Mouse (Mus musculus) embryonic facial prominence, embryonic 15.5 days (tissue): ENCODE measurements around the gene Uqcc3. TPM values are rescaled to one million over a fixed set of nuclear protein-coding genes. Genes with fewer than 3 reads are reported as not detected.
"Not testable (repeated sequence)": the region's sequence is repeated elsewhere in the genome, so short reads cannot be mapped to it uniquely, and the experiment has no call there.

Experiments used
- ATAC-seq: fragments of 200-750 bp; cut with Nextera tagmentation; 2 replicates; pipeline ENCODE4 v1.8.0; 2017; ENCODE audit warnings: low read depth, moderate TSS enrichment; ENCODE audit not compliant: insufficient number of reproducible peaks, low FRiP score, low TSS enrichment
- H3K27ac ChIP-seq: fragments of 300-500 bp; sonication (generic); replicated peaks from 2 replicates; pipeline ENCODE4 v1.5.1; 2015; ENCODE audit warnings: mild to moderate bottlenecking, inconsistent platforms
- H3K27me3 ChIP-seq: fragments of 300-500 bp; sonication (generic); 2 replicates; pipeline ENCODE4 v1.6.1; 2015; ENCODE audit warnings: inconsistent platforms
- H3K36me3 ChIP-seq: fragments of 300-500 bp; sonication (generic); 2 replicates; pipeline ENCODE4 v1.6.1; 2015; ENCODE audit warnings: mild to moderate bottlenecking, inconsistent platforms
- H3K4me1 ChIP-seq: fragments of 300-500 bp; sonication (generic); 2 replicates; pipeline ENCODE4 v1.6.1; 2015; ENCODE audit warnings: inconsistent platforms
- H3K4me2 ChIP-seq: fragments of 300-500 bp; sonication (generic); replicated peaks from 2 replicates; pipeline ENCODE4 v1.6.1; 2015; ENCODE audit warnings: mild to moderate bottlenecking, inconsistent platforms
- H3K4me3 ChIP-seq: fragments of 300-500 bp; sonication (generic); replicated peaks from 2 replicates; pipeline ENCODE4 v1.5.1; 2015; ENCODE audit warnings: mild to moderate bottlenecking, inconsistent platforms
- H3K9ac ChIP-seq: fragments of 300-500 bp; sonication (generic); 2 replicates; pipeline ENCODE4 v1.6.1; 2015; ENCODE audit warnings: inconsistent platforms
- H3K9me3 ChIP-seq: fragments of 300-500 bp; sonication (generic); replicated peaks from 2 replicates; pipeline ENCODE4 v1.6.1; 2016; ENCODE audit warnings: inconsistent platforms
- WGBS: fragments of 180-500 bp; shearing (Covaris S2); methylation state at CpG from one replicate; pipeline ENCODE4 v1.1.7; 2015; 5-methylcytosine and 5-hydroxymethylcytosine counted together
- polyA plus RNA-seq: library from polyadenylated mRNA; unstranded; fragments of >200 nt; fragmentation: Nextera tagmentation; extraction: Ambion mirVana; gene quantifications from 2 replicates; pipeline ENCODE4 v1.2.1, GENCODE M21; 2015

Uqcc3 gene
- polyA plus RNA-seq, 1 experiment from 2014 or later = 65.1 TPM

GRCm38 (mm10) chr19:8870838-8871237, 9.9 kb downstream of the Uqcc3 start:
- Histone ChIP-seq H3K9ac (peak overlapping the region; percentile 28; the same call in 1 of the 2 replicates), H3K27ac (peak overlapping the region; percentile 84), H3K9me3 (no peaks in the 10 kb centered on the region), H3K36me3 (peaks cover 29% of the 10 kb centered on the region), H3K4me3 (peak overlapping the region; percentile 94), H3K4me1 (peaks cover 9% of the 10 kb centered on the region), H3K27me3 (no peaks in the 10 kb centered on the region), H3K4me2 (peak overlapping the region; percentile 83)
- ATAC-seq = no peak
- WGBS = 48% methylated on average over 9 of the region's 9 CpGs

- Histone ChIP-seq H3K27ac (peak overlapping the region; percentile 84; the same call in 1 of the 2 replicates), H3K4me2 (peak overlapping the region; percentile 83; the same call in 1 of the 2 replicates), H3K36me3 (peaks cover 25% of the 10 kb centered on the region), H3K4me3 (peak overlapping the region; percentile 94; the same call in 1 of the 2 replicates)
- not testable (repeated sequence) for H3K9ac ChIP-seq, H3K27me3 ChIP-seq, H3K9me3 ChIP-seq, H3K4me1 ChIP-seq, ATAC-seq
- 75% methylated on average over 3 of the region's 3 CpGs for WGBS
These were observed 10.3 kb downstream of the Uqcc3 start for GRCm38 (mm10) chr19:8870381-8870780.

GRCm38 (mm10) chr19:8864265-8864664, 16.5 kb downstream of the Uqcc3 start:
- H3K36me3 ChIP-seq = no peaks in the 10 kb centered on the region
- no peak overlapping the region for H3K27ac ChIP-seq
- no peak overlapping the region for H3K9ac ChIP-seq
- H3K4me2 ChIP-seq = no peak overlapping the region
- no peaks in the 10 kb centered on the region for H3K4me1 ChIP-seq
- 83% methylated on average over 6 of the region's 6 CpGs for WGBS
- H3K4me3 ChIP-seq = no peak overlapping the region
- H3K9me3 ChIP-seq = no peaks in the 10 kb centered on the region
- no peaks in the 10 kb centered on the region for H3K27me3 ChIP-seq
- no peak for ATAC-seq

- Histone ChIP-seq H3K9me3 (no peaks in the 10 kb centered on the region), H3K9ac (no peak overlapping the region), H3K36me3 (no peaks in the 10 kb centered on the region), H3K27me3 (no peaks in the 10 kb centered on the region), H3K4me2 (no peak overlapping the region), H3K27ac (no peak overlapping the region), H3K4me1 (no peaks in the 10 kb centered on the region), H3K4me3 (no peak overlapping the region)
- ATAC-seq = no peak
- 23% methylated on average over 1 of the region's 1 CpGs for WGBS
These were observed 21.7 kb downstream of the Uqcc3 start for GRCm38 (mm10) chr19:8859018-8859417.

- no peaks in the 10 kb centered on the region for H3K36me3 ChIP-seq
- H3K27me3 ChIP-seq = no peaks in the 10 kb centered on the region
- H3K9ac ChIP-seq = no peak overlapping the region
- H3K4me1 ChIP-seq = no peaks in the 10 kb centered on the region
- no peak overlapping the region for H3K27ac ChIP-seq
- ATAC-seq = no peak
- no peaks in the 10 kb centered on the region for H3K9me3 ChIP-seq
- no peak overlapping the region for H3K4me3 ChIP-seq
- no peak overlapping the region for H3K4me2 ChIP-seq
- 34% methylated on average over 4 of the region's 4 CpGs for WGBS
These were observed 23.0 kb downstream of the Uqcc3 start for GRCm38 (mm10) chr19:8857689-8858088.

GRCm38 (mm10) chr19:8853117-8853516, 27.6 kb downstream of the Uqcc3 start:
- Histone ChIP-seq H3K9me3 (no peaks in the 10 kb centered on the region), H3K4me1 (peaks cover 11% of the 10 kb centered on the region), H3K36me3 (peaks cover 5% of the 10 kb centered on the region; the same call in 1 of the 2 replicates), H3K27ac (no peak overlapping the region), H3K4me2 (no peak overlapping the region), H3K4me3 (no peak overlapping the region), H3K27me3 (no peaks in the 10 kb centered on the region), H3K9ac (no peak overlapping the region)
- ATAC-seq = no peak
- WGBS = 71% methylated on average over 3 of the region's 3 CpGs

GRCm38 (mm10) chr19:8852236-8852928, 28.3 kb downstream of the Uqcc3 start:
- Histone ChIP-seq H3K4me3 (no peak overlapping the region), H3K27ac (no peak overlapping the region), H3K36me3 (peaks cover 10% of the 10 kb centered on the region), H3K9me3 (no peaks in the 10 kb centered on the region), H3K4me2 (no peak overlapping the region), H3K4me1 (peaks cover 11% of the 10 kb centered on the region), H3K9ac (no peak overlapping the region), H3K27me3 (no peaks in the 10 kb centered on the region)
- 56% methylated on average over 10 of the region's 10 CpGs for WGBS
- no peak for ATAC-seq

GRCm38 (mm10) chr19:8851639-8852038, 29.1 kb downstream of the Uqcc3 start:
- H3K9ac ChIP-seq = no peak overlapping the region
- WGBS = 65% methylated on average over 7 of the region's 7 CpGs
- H3K4me1 ChIP-seq = peaks cover 11% of the 10 kb centered on the region
- no peak overlapping the region for H3K27ac ChIP-seq
- no peak overlapping the region for H3K4me3 ChIP-seq
- ATAC-seq = no peak
- H3K9me3 ChIP-seq = no peaks in the 10 kb centered on the region
- no peak overlapping the region for H3K4me2 ChIP-seq
- H3K27me3 ChIP-seq = no peaks in the 10 kb centered on the region
- H3K36me3 ChIP-seq = peaks cover 18% of the 10 kb centered on the region

GRCm38 (mm10) chr19:8850402-8850901, 30.3 kb downstream of the Uqcc3 start, which contains the start of gene Lrrn4cl:
Lrrn4cl (plus strand) TSS chr19:8850768.
- Histone ChIP-seq H3K36me3 (peaks cover 28% of the 10 kb centered on the region), H3K4me3 (no peak within 1 kb of the TSS), H3K27me3 (no peaks in the 10 kb centered on the region), H3K9me3 (no peaks in the 10 kb centered on the region), H3K4me2 (peak within 1 kb of the TSS; percentile 15; the same call in 1 of the 2 replicates), H3K27ac (peak within 1 kb of the TSS; percentile 49), H3K4me1 (peaks cover 11% of the 10 kb centered on the region), H3K9ac (no peak within 1 kb of the TSS)
- WGBS = 6% methylated on average over 7 of the region's 7 CpGs
- peak; percentile 74 for ATAC-seq

GRCm38 (mm10) chr19:8848356-8848755, 32.4 kb downstream of the Uqcc3 start:
- H3K27me3 ChIP-seq = no peaks in the 10 kb centered on the region
- no peaks in the 10 kb centered on the region for H3K9me3 ChIP-seq
- peaks cover 28% of the 10 kb centered on the region for H3K36me3 ChIP-seq
- no peak overlapping the region for H3K27ac ChIP-seq
- no peak overlapping the region for H3K4me3 ChIP-seq
- no peak for ATAC-seq
- peaks cover 11% of the 10 kb centered on the region for H3K4me1 ChIP-seq
- no peak overlapping the region for H3K9ac ChIP-seq
- WGBS = 70% methylated on average over 5 of the region's 5 CpGs
- H3K4me2 ChIP-seq = no peak overlapping the region

GRCm38 (mm10) chr19:8844371-8845129, 36.2 kb downstream of the Uqcc3 start:
- H3K4me1 ChIP-seq = peaks cover 16% of the 10 kb centered on the region
- peak overlapping the region; percentile 56; the same call in 1 of the 2 replicates for H3K27ac ChIP-seq
- no peak overlapping the region for H3K4me2 ChIP-seq
- no peak overlapping the region for H3K4me3 ChIP-seq
- WGBS = 48% methylated on average over 5 of the region's 5 CpGs
- peaks cover 28% of the 10 kb centered on the region for H3K36me3 ChIP-seq
- no peak overlapping the region for H3K9ac ChIP-seq
- no peaks in the 10 kb centered on the region for H3K9me3 ChIP-seq
- no peak for ATAC-seq
- H3K27me3 ChIP-seq = no peaks in the 10 kb centered on the region
